Mouse (Mus musculus) ES-CJ7 (cell line): ENCODE measurements at regions not wholly inside any gene's neighbourhood (a gene's known extent, or its start where the extent isn't known, plus 50 kb on each side); places are given as distances from the start of the nearest gene placed in this dataset.

ENCODE experiments used
- DNase-seq: peaks from one replicate; pipeline ENCODE4 v3.0.0; 2011; ENCODE audit warnings: low read depth, low spot score

- no peak for DNase-seq
Observed at GRCm38 (mm10) chr13:83111503-83111902, 392.3 kb upstream of the Mef2c start.

- DNase-seq = no peak
Observed at GRCm38 (mm10) chr13:83112323-83112722, 391.5 kb upstream of the Mef2c start.

GRCm38 (mm10) chr13:83112741-83113140, 391.1 kb upstream of the Mef2c start:
- no peak for DNase-seq

GRCm38 (mm10) chr13:83113808-83114207, 390.0 kb upstream of the Mef2c start:
- no peak for DNase-seq

- DNase-seq = no peak
Observed at GRCm38 (mm10) chr13:83114401-83114800, 389.4 kb upstream of the Mef2c start.

- DNase-seq = no peak
Observed at GRCm38 (mm10) chr13:83115691-83116090, 388.1 kb upstream of the Mef2c start.

- DNase-seq = no peak
Observed at GRCm38 (mm10) chr13:83120343-83120742, 383.5 kb upstream of the Mef2c start.

- DNase-seq = no peak
Observed at GRCm38 (mm10) chr13:83123596-83123995, 380.2 kb upstream of the Mef2c start.

GRCm38 (mm10) chr13:83124651-83125050, 379.2 kb upstream of the Mef2c start:
- no peak for DNase-seq

- DNase-seq = no peak
Observed at GRCm38 (mm10) chr13:83126438-83126837, 377.4 kb upstream of the Mef2c start.

- DNase-seq = no peak
Observed at GRCm38 (mm10) chr13:83131129-83131981, 372.5 kb upstream of the Mef2c start.

GRCm38 (mm10) chr13:83131982-83132354, 371.9 kb upstream of the Mef2c start:
- no peak for DNase-seq

- DNase-seq = no peak
Observed at GRCm38 (mm10) chr13:83132671-83133638, 370.9 kb upstream of the Mef2c start.

GRCm38 (mm10) chr13:83143316-83143715, 360.5 kb upstream of the Mef2c start:
- no peak for DNase-seq

GRCm38 (mm10) chr13:83154626-83155124, 349.2 kb upstream of the Mef2c start:
- no peak for DNase-seq

GRCm38 (mm10) chr13:83159969-83160368, 343.9 kb upstream of the Mef2c start:
- no peak for DNase-seq

GRCm38 (mm10) chr13:83162761-83163160, 341.1 kb upstream of the Mef2c start:
- DNase-seq = no peak

- DNase-seq = no peak
Observed at GRCm38 (mm10) chr13:83175086-83175485, 328.7 kb upstream of the Mef2c start.

- DNase-seq = no peak
Observed at GRCm38 (mm10) chr13:83201931-83202671, 301.7 kb upstream of the Mef2c start.

- no peak for DNase-seq
Observed at GRCm38 (mm10) chr13:83206622-83207021, 297.2 kb upstream of the Mef2c start.

GRCm38 (mm10) chr13:83207513-83207912, 296.3 kb upstream of the Mef2c start:
- no peak for DNase-seq

GRCm38 (mm10) chr13:83208111-83208510, 295.7 kb upstream of the Mef2c start:
- DNase-seq = no peak
